Mouse (Mus musculus) forelimb bud, embryonic 11.5 days (tissue): ENCODE measurements around the gene P3h4.
A peak's percentile ranks its signal among the peaks of the same experiment; 100 is the strongest.
"Not testable (repeated sequence)": the region's sequence is repeated elsewhere in the genome, so short reads cannot be mapped to it uniquely, and the experiment has no call there.

Experiments used
- DNase-seq: peaks from one replicate; pipeline ENCODE4 v3.0.0-alpha.2; 2012; ENCODE audit warnings: low read depth, low spot score

Gene P3h4

DNA sequence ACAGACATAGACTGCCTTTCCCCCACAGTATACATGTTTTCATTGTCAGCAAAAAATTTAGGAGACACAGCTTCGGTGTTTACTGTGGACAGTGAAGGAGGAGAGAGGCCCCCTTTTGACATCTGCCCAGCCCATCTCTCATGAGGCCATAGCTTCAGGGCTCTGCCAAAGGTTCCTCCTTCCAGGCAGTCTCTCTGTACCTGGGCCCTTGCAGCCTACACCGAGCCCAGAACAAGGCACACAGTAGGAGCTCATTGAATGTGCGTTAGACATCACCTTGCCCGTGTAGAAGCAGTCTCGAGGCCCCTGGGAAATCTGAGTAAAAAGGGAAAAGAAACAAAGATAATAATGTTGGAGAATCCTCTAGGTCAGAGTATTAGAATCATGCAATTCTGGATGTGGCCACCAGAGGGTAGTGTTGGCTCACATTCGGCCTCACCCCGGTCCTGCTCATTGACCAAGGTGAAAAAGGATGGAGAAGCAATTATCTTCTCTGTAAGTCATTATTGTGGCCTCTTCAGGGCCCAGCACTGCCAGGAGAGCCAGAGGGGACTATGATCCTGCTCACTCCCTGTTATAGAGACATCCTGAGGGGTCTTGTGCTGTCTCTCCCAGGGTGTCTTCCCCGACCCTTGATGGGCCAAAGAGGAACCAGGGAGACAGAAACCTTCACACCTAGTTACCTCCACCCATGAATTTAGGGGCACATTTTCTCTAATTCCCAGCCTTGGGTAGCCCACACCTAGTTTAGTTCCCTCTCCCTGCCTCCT lies 52.2 kb downstream of the P3h4 start:
- peak; percentile 71 for DNase-seq

DNA sequence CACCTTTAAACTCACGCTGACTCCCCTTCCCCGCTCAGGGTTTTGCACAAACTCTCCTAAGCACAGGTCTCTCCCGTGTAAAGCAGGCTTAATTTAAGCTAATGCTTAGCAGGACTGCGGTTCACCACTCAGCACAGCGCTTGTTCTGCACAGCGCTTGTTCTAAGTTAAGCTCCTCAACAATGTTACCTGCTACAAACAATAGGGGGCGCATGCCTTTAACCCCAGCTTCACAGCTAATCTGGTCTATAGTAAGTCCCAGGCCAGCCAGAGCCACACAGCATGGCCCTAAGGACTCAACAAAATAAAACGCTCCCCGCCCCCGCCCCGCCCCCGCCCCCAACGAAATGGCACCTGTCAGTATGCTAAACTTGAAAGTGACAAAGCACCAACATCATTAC lies 53.6 kb downstream of the P3h4 start:
- not testable (repeated sequence) for DNase-seq

DNA sequence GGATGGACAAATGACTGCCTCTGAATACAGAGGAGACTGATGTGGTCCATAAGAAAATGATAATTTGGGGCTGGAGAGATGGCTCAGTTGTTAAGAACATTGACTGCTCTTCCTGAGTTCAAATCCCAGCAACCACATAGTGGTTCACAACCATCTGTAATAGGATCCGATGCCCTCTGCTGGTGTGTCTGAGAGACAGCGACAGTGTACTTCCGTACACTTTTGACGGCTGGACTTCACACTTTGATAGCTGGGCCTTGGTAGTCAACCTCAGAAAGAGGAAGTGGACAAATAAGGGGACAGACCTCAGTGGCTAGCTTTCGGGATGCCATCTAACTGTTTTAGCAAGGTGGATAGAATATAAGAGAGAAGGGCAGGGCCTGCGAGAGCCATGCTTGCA lies 54.5 kb downstream of the P3h4 start:
- no peak for DNase-seq
